10 mouse cellular contexts compared by ENCODE assay signal in the genomic region with DNA sequence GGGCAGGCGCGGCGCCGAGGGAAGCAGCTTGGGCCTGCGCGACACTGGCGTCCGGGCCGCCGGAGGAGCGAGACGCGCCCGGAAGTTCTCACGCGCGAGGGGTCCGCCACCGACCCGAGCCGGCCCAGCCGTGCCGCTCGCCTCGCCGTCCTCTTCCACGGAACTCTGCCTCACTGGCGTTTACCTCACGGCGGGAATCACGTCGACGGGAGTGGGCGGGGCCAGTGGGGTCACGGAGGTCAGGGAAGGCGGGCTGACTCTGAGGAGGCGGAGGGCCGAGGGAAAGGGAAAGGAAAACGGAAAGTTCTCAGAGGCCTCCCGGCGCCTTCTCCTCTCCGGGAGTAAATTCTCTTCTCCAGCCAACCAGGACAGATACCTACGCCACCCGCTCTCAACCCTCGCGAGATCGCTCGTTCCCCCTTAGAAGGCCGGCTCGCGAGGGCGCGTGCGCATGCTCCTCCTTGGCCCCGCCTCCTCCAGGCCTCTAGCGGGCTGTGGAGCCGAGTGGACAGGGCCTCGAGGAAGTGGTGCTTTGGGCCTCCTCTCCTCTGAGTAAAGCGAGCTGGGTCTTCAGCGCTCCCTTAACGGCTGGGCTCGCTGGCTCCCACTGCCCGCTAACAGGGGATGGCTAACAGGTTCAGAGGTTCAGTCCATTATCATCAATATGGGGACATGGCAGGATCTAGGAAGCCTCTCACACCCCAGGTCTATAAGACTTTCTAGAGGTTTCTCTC. TPM values are rescaled to one million over a fixed set of nuclear protein-coding genes. Genes with fewer than 3 reads are reported as not detected.
DNase-seq lines count a peak whose midpoint lies in the region; ATAC-seq and TF ChIP-seq lines count a peak whose summit lies in the region.
"Not testable (repeated sequence)": the region's sequence is repeated elsewhere in the genome, so short reads cannot be mapped to it uniquely, and the experiment has no call there.
"Had no signal": no experiment of that assay in that cellular context is flagged by ENCODE, and none has a peak within 500 bp of the region (broad histone marks: within the 10 kb centered on the region; RNA-seq: fewer than 3 reads in every experiment).

No protein-coding gene starts in this region.

- not testable (repeated sequence) for H3K27ac ChIP-seq in forebrain, embryonic 15.5 days (replicated peaks); heart, postnatal 0 days (ENCODE audit: low read depth); kidney, embryonic 15.5 days; liver, embryonic 13.5 days; midbrain, embryonic 13.5 days; small intestine, adult 2 months (ENCODE audit: insufficient read depth, low read depth, low read length)

- H3K4me1 ChIP-seq in forebrain, embryonic 15.5 days; heart, postnatal 0 days (ENCODE audit: control insufficient read depth, insufficient read depth); kidney, embryonic 15.5 days; liver, embryonic 13.5 days (replicated peaks); midbrain, embryonic 13.5 days (replicated peaks); small intestine, adult 2 months (ENCODE audit: control insufficient read depth, insufficient read depth, insufficient read length, low read length): not testable (repeated sequence)

- peak overlapping the region; percentile 40 for H3K4me2 ChIP-seq in forebrain, embryonic 15.5 days (replicated peaks)
- H3K4me2 ChIP-seq in heart, postnatal 0 days (ENCODE audit: low read depth, low read length): peak overlapping the region; percentile 43
- H3K4me2 ChIP-seq in kidney, embryonic 15.5 days: peak overlapping the region; percentile 54
- peak overlapping the region; percentile 66 for H3K4me2 ChIP-seq in liver, embryonic 13.5 days
- H3K4me2 ChIP-seq in midbrain, embryonic 13.5 days (replicated peaks): peak overlapping the region; percentile 44

- WGBS in forebrain, embryonic 15.5 days: 36% methylated on average over 63 of the region's 63 CpGs
- 27% methylated on average over 55 of the region's 63 CpGs for whole genome bisulfite sequencing in heart, postnatal 0 days
- 27% methylated on average over 63 of the region's 63 CpGs for WGBS in kidney, embryonic 15.5 days
- WGBS in liver, embryonic 13.5 days (ENCODE audit: insufficient replicate concordance): 24% methylated on average over 63 of the region's 63 CpGs
- 37% methylated on average over 63 of the region's 63 CpGs for WGBS in midbrain, embryonic 13.5 days
- WGBS in small intestine, adult 2 months: 40% methylated on average over 63 of the region's 63 CpGs

- DNase-seq in cerebellum, postnatal 14 days: peak; percentile 1 to 2
- DNase-seq in heart, postnatal 0 days (ENCODE audit: low spot score); liver, embryonic 13.5 days: not testable (repeated sequence)

- TF ChIP-seq POLR2A in small intestine, adult 2 months (IDR thresholded peaks at IDR 0.05; ENCODE audit: low read depth, low read length): not testable (repeated sequence)

- not testable (repeated sequence) for H3K9me3 ChIP-seq in forebrain, embryonic 15.5 days; heart, postnatal 0 days (replicated peaks; ENCODE audit: control insufficient read depth, low read length); kidney, embryonic 15.5 days (replicated peaks); liver, embryonic 13.5 days (replicated peaks)
- H3K9me3 ChIP-seq in midbrain, embryonic 13.5 days: peaks cover 12% of the 10 kb centered on the region; the same call in 1 of the 2 replicates

- not testable (repeated sequence) for TF ChIP-seq CTCF in heart, postnatal 0 days (IDR thresholded peaks at IDR 0.05; ENCODE audit: low read depth); small intestine, adult 2 months (IDR thresholded peaks at IDR 0.05; ENCODE audit: extremely low read depth, insufficient read length, insufficient replicate concordance, low read depth, low read length)

- not testable (repeated sequence) for H3K9ac ChIP-seq in forebrain, embryonic 15.5 days (replicated peaks); heart, postnatal 0 days (replicated peaks; ENCODE audit: low read depth, low read length); kidney, embryonic 15.5 days; liver, embryonic 13.5 days; midbrain, embryonic 13.5 days (replicated peaks)

- not testable (repeated sequence) for H3K36me3 ChIP-seq in forebrain, embryonic 15.5 days; heart, postnatal 0 days (replicated peaks; ENCODE audit: control insufficient read depth, insufficient read depth, low read length); kidney, embryonic 15.5 days; liver, embryonic 13.5 days; midbrain, embryonic 13.5 days; small intestine, adult 2 months (ENCODE audit: control insufficient read depth, insufficient read depth, low read length)

- not testable (repeated sequence) for ATAC-seq in forebrain, embryonic 15.5 days (replicated peaks); heart, postnatal 0 days (ENCODE audit: insufficient read depth, low read depth); liver, embryonic 13.5 days (ENCODE audit: low read depth)
- ATAC-seq in kidney, embryonic 15.5 days (replicated peaks; ENCODE audit: low FRiP score): peak; percentile 67; the same call in 1 of the 2 replicates
- 0 out of 2 replicates have a peak, but pooled peaks have one; percentile 50 for ATAC-seq in midbrain, embryonic 13.5 days

- TF ChIP-seq EP300 in heart, postnatal 0 days (IDR thresholded peaks at IDR 0.05; ENCODE audit: low read depth): not testable (repeated sequence)

- not testable (repeated sequence) for H3K27me3 ChIP-seq in forebrain, embryonic 15.5 days; heart, postnatal 0 days (ENCODE audit: control insufficient read depth, insufficient read depth, low read length); kidney, embryonic 15.5 days; liver, embryonic 13.5 days; midbrain, embryonic 13.5 days; small intestine, adult 2 months (ENCODE audit: control insufficient read depth, insufficient read depth, low read length)

- peak overlapping the region; percentile 39 for H3K4me3 ChIP-seq in forebrain, embryonic 15.5 days
- H3K4me3 ChIP-seq in heart, postnatal 0 days (ENCODE audit: low read depth, low read length): peak overlapping the region; percentile 46
- peak overlapping the region; percentile 42 for H3K4me3 ChIP-seq in kidney, embryonic 15.5 days (replicated peaks)
- H3K4me3 ChIP-seq in liver, embryonic 13.5 days (replicated peaks): peak overlapping the region; percentile 50
- peak overlapping the region; percentile 38 for H3K4me3 ChIP-seq in midbrain, embryonic 13.5 days (replicated peaks)
- H3K4me3 ChIP-seq in small intestine, adult 2 months (ENCODE audit: low read depth, low read length): peak overlapping the region; percentile 55

RNA-seq across cellular contexts. Expression of gene Zfp534, which starts 36.5 kb away (rescaled TPM):
- polyA plus RNA-seq in forebrain, embryonic 15.5 days (2015; fragmentation: Nextera tagmentation; extraction: Ambion mirVana): not detected in 2 replicates
- not detected in 2 replicates for total RNA-seq in heart, postnatal 0 days (2014; rRNA removed; ENCODE audit: low replicate concordance)
- polyA plus RNA-seq in heart, postnatal 0 days (2015; fragmentation: Nextera tagmentation; extraction: Ambion mirVana): not detected in 2 replicates
- polyA plus RNA-seq in kidney, embryonic 15.5 days (2015; fragmentation: Nextera tagmentation; extraction: Ambion mirVana): not detected in 2 replicates
- polyA plus RNA-seq in liver, embryonic 13.5 days (2015; fragmentation: Nextera tagmentation; extraction: Ambion mirVana): not detected in 2 replicates
- polyA plus RNA-seq in midbrain, embryonic 13.5 days (2015; fragmentation: Nextera tagmentation; extraction: Ambion mirVana): not detected in 2 replicates
- polyA plus RNA-seq in small intestine, adult 2 months (2012; rRNA removed): not detected in 2 replicates
- total RNA-seq: left cerebral cortex, postnatal 14 days had no signal
- polyA plus RNA-seq: large intestine, adult 2 months; myocyte had no signal
